Mouse (Mus musculus) embryonic stem cell, embryonic (primary cell): ENCODE results near the gene Ccl9.

Experiments
- CTCF ChIA-PET, 4 experiments: fragments of 300-600 bp in 2 of 4; fragments of 350-600 bp in 2 of 4; sonication (Branson Sonifier 250); formaldehyde crosslinking; loops; one replicate each; lab custom pipeline; 2022; ENCODE audit warnings: inconsistent platforms in 2 of 4; lab: Charles Lee
- POLR2A ChIA-PET, 4 experiments: fragments of 300-600 bp in 2 of 4; fragments of 350-600 bp in 2 of 4; sonication (Branson Sonifier 250); formaldehyde crosslinking; loops; one replicate each; lab custom pipeline; 2022; ENCODE audit warnings: antibody characterized with exemption in 4 of 4, inconsistent platforms in 1 of 4; lab: Charles Lee

Ccl9 gene

GRCm38 (mm10) chr11:83578186-83578760 lies at the start of gene Ccl9:
Gene Ccl9, minus strand, starts transcription at chr11:83578636.
- POLR2A ChIA-PET: interaction anchor here in 1 of 4 experiments (0.7 kb wide), 1 partner anchor 11 kb away, joined by 3 read pairs; no protein-coding TSS in a partner anchor
- CTCF ChIA-PET: no interaction called here

- ChIA-PET CTCF (interaction anchor here in 1 of 4 experiments (0.7 kb wide), 1 partner anchor 8 kb away, joined by 3 read pairs; no protein-coding TSS in a partner anchor), POLR2A (interaction anchor here in 1 of 4 experiments (0.7 kb wide), 1 partner anchor 16 kb away, joined by 4 read pairs; no protein-coding TSS in a partner anchor)
Observed at GRCm38 (mm10) chr11:83623586-83623985, 45.1 kb upstream of the Ccl9 start.

- ChIA-PET POLR2A (interaction anchor here in 1 of 4 experiments (0.6 kb wide), 1 partner anchor 73 kb away, joined by 3 read pairs; no protein-coding TSS in a partner anchor), CTCF (no interaction called here)
Observed at GRCm38 (mm10) chr11:83619037-83619436, 40.6 kb upstream of the Ccl9 start.

- POLR2A ChIA-PET: no interaction called here
- CTCF ChIA-PET: no interaction called here
Observed at GRCm38 (mm10) chr11:83618238-83618637, 39.8 kb upstream of the Ccl9 start.

GRCm38 (mm10) chr11:83616586-83616985 lies 38.1 kb upstream of the Ccl9 start:
- ChIA-PET POLR2A (no interaction called here), CTCF (no interaction called here)

- ChIA-PET POLR2A (no interaction called here), CTCF (no interaction called here)
Observed at GRCm38 (mm10) chr11:83610900-83611299, 32.5 kb upstream of the Ccl9 start.

- POLR2A ChIA-PET: no interaction called here
- CTCF ChIA-PET: interaction anchor here in 1 of 4 experiments (0.6 kb wide), 1 partner anchor 715 kb away, joined by 3 read pairs; no protein-coding TSS in a partner anchor
Observed at GRCm38 (mm10) chr11:83606396-83606795, 28.0 kb upstream of the Ccl9 start.

- ChIA-PET CTCF (no interaction called here), POLR2A (no interaction called here)
Observed at GRCm38 (mm10) chr11:83605535-83605934, 27.1 kb upstream of the Ccl9 start.

- POLR2A ChIA-PET: no interaction called here
- CTCF ChIA-PET: no interaction called here
Observed at GRCm38 (mm10) chr11:83604698-83605097, 26.3 kb upstream of the Ccl9 start.

- POLR2A ChIA-PET: interaction anchor here in 1 of 4 experiments (0.6 kb wide), 1 partner anchor 404 kb away, joined by 3 read pairs; no protein-coding TSS in a partner anchor
- CTCF ChIA-PET: no interaction called here
Observed at GRCm38 (mm10) chr11:83603399-83603798, 25.0 kb upstream of the Ccl9 start.

GRCm38 (mm10) chr11:83600576-83600975 lies 22.1 kb upstream of the Ccl9 start:
- ChIA-PET POLR2A (interaction anchor here in 1 of 4 experiments (0.7 kb wide), 1 partner anchor 128 kb away, joined by 4 read pairs; the partner anchor contains the start of gene Taf15), CTCF (no interaction called here)

GRCm38 (mm10) chr11:83598991-83599390 lies 20.6 kb upstream of the Ccl9 start:
- ChIA-PET CTCF (no interaction called here), POLR2A (interaction anchor here in 1 of 4 experiments (0.6 to 1.1 kb wide), 2 partner anchors 60 to 127 kb away, joined by 3 read pairs; partner anchors contain the start of gene Taf15)

GRCm38 (mm10) chr11:83598207-83598837 lies 19.9 kb upstream of the Ccl9 start:
- ChIA-PET POLR2A (interaction anchor here in 1 of 4 experiments (1.1 kb wide), 1 partner anchor 126 kb away, joined by 3 read pairs; the partner anchor contains the start of gene Taf15), CTCF (interaction anchor here in 1 of 4 experiments (0.6 kb wide), 1 partner anchor 15 kb away, joined by 3 read pairs; no protein-coding TSS in a partner anchor)

GRCm38 (mm10) chr11:83597796-83598195 lies 19.4 kb upstream of the Ccl9 start:
- ChIA-PET POLR2A (no interaction called here), CTCF (interaction anchor here in 2 of 4 experiments (0.5 to 0.6 kb wide), 2 partner anchors 14 to 49 kb away, joined by 3 read pairs; no protein-coding TSS in a partner anchor)

- ChIA-PET POLR2A (interaction anchor here in 2 of 4 experiments (0.5 to 1.3 kb wide), 6 partner anchors 11 to 318 kb away, joined by 3 to 4 read pairs (median 3); no protein-coding TSS in a partner anchor), CTCF (no interaction called here)
Observed at GRCm38 (mm10) chr11:83595669-83596455, 17.4 kb upstream of the Ccl9 start.

GRCm38 (mm10) chr11:83593453-83593852 lies 15.0 kb upstream of the Ccl9 start:
- POLR2A ChIA-PET: interaction anchor here in 1 of 4 experiments (0.9 to 1.3 kb wide), 3 partner anchors 9 to 13 kb away, joined by 3 to 5 read pairs (median 3); no protein-coding TSS in a partner anchor
- CTCF ChIA-PET: interaction anchor here in 1 of 4 experiments (0.6 kb wide), 1 partner anchor 272 kb away, joined by 4 read pairs; no protein-coding TSS in a partner anchor

GRCm38 (mm10) chr11:83592853-83593252 lies 14.4 kb upstream of the Ccl9 start, which contains the start of gene Ccl6:
Gene Ccl6, minus strand, starts transcription at chr11:83593087.
- ChIA-PET CTCF (interaction anchor here in 1 of 4 experiments (0.6 kb wide), 1 partner anchor 271 kb away, joined by 4 read pairs; no protein-coding TSS in a partner anchor), POLR2A (interaction anchor here in 2 of 4 experiments (0.7 to 1.3 kb wide), 4 partner anchors 9 to 12 kb away, joined by 3 to 5 read pairs (median 3); no protein-coding TSS in a partner anchor)

- ChIA-PET POLR2A (interaction anchor here in 2 of 4 experiments (0.6 to 3.2 kb wide), 5 partner anchors 9 to 112 kb away, joined by 3 to 9 read pairs (median 5); partner anchors contain the start of gene Taf15 (in 2 of the 2)), CTCF (interaction anchor here in 1 of 4 experiments (0.6 kb wide), 1 partner anchor 490 kb away, joined by 3 read pairs; no protein-coding TSS in a partner anchor)
Observed at GRCm38 (mm10) chr11:83584232-83584631, 5.8 kb upstream of the Ccl9 start.
